Mouse (Mus musculus) thymus, postnatal 14 days (tissue): ENCODE data around the gene AI837181.
A peak's percentile ranks its signal among the peaks of the same experiment; 100 is the strongest.

ENCODE experiments used
- DNase-seq: peaks from one replicate; pipeline ENCODE4 v3.0.0; 2021

Gene AI837181

DNA sequence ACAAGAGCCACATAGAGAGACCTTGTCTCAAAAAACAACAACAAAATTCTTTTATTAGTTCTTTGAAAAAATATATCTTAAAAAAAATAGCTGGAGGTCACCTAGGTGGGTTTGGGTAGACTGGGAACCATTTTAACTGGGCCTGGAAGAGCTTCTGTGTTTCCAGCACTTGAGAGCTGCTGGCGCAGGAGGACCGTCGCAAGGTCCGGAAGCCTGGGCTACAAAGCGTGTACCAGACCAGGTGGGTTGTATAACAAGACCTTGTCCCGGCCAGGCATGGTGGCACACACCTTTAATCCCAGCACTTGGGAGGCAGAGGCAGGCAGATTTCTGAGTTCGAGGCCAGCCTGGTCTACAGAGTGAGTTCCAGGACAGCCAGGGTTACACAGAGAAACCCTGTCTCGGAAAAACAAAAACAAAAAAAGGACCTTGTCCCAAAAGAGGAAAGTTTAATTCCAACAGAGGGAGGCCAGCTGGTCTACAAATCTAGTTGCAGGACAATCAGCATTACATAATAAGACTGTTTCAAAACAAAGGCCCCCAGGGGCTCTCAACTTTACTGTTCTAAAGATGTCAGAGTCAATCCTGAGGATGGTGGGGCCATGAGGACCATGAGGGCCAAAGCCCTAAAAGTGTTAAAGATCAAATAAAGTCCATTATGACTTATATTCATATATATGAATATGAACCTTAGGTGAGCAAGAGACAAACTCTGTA is 6.0 kb upstream of the AI837181 start:
- DNase-seq, result no peak

DNA sequence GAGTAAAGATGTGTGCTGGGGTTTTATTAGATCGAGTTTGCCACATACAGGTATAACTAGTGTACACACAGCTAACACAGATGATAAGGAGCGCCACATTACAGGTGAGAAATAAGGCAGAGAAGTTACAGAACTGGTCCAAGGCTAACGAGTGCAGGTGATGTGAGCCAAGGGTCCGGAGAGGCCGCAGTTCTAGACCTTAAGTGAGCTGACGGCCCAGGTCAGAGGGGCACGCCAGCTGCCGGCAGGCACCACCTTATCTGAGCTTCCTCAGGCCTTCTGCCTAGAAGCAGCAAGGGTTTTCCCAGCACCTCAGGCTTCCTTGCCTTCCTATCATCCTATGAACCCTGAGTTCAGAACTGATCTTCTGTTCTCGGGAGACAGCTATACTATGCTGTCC is 5.3 kb upstream of the AI837181 start:
- no peak for DNase-seq

DNA sequence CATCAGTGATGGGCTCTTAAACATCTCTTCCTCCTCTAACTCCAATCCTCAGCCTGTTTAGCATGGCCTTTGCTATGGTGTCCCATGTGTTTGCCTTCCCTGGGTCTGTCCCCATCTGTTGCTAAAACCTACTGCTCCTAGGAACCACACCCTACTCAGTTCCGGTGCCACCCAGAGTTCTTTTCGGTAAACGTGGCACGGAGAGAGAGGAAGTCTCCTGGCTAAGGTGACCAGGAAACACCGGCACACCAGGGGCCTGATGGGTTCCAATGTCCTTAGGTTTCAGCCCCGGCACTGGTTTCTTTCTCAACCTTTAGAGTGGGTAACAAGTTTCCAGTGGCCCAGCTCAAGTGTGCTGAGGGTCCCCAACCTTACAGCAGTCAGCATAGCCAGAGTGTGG is 4.4 kb upstream of the AI837181 start:
- DNase-seq, result no peak

DNA sequence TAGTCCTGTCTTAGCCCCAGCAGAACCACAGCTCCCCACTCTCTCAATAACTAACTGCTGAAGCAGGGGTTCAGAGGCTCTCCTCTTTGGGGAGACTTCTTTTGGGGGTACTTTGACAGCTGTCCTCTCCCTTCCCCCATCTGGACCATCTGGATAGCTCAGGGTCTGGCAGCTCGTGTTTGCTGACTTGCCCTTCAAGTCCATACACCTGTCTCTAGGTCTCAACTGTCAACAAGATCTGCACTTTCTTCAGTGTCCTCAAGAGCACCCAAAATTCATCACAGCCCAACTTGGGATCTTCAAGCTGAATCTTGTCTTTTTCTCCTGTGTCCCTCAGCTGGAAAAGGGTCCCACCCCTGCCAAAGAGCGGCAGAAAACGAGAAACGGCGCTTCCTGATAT is 3.2 kb upstream of the AI837181 start:
- peak; percentile 46 for DNase-seq

DNA sequence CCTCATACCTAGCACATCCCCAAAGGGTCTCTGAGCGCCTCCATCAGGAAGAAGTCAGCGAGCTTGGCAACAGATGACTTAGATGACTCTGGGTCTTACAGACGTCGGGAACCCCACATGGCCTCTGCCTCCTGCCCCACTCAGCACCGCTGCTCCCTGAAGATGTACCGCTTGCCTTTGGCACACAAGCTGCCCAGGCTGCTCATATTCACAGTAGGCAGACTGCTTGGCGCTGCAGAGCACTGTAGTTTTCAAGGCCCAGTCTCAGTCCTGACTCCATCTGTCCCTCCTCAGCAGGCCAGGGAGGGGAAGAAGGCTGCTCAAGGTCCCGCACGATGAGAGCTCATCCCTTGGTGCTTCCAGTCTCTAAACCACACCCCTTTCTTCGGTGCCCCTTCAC is 2.7 kb upstream of the AI837181 start:
- DNase-seq, result peak; percentile 46

DNA sequence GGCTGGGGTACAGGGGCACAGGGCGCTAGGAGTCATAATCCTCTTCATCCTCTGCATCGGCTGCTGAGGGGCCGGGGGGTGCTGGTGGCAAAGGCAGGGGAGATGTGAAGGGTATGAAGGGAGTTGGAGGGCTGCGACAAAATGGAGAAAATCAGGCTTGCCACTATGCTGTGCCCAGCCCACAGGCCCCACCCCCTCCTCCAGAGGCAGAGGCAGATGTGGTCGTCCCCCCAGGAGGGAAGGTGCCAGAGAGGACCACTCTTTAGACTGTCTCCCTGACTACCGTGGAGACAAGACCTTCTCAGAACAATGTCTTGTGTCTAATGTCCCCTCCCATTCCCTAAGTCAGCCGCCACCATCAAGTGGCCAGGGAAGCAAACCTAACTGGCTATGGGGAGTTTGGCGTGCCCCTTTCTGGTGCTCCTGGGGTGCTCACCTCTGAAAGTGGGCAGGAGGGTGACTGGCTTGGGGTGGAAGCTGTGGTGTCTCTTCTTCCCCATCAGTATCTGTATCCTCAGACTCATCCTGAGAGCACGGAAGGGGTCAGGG is 2.0 kb upstream of the AI837181 start:
- DNase-seq, result peak; percentile 29

DNA sequence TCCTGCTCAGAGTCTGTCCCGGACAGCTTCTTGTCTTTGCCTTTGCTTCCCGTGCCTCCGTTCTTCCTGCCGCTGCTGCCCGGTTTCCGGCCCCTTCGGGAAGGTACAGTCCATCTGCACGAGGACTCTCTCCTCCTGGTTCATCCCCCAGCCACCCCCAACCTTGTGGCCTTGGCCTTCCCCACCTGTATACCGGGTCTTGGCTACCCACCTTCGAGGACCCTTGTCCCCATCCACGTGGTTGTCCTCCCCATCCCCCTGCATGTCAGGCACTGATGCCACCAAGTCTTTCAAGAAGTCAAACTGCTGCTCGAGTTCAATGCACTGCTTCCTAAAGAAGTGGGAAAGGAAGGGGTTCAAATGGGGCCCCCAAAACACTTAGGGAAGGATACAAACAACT is 1.4 kb upstream of the AI837181 start:
- peak; percentile 32 for DNase-seq

DNA sequence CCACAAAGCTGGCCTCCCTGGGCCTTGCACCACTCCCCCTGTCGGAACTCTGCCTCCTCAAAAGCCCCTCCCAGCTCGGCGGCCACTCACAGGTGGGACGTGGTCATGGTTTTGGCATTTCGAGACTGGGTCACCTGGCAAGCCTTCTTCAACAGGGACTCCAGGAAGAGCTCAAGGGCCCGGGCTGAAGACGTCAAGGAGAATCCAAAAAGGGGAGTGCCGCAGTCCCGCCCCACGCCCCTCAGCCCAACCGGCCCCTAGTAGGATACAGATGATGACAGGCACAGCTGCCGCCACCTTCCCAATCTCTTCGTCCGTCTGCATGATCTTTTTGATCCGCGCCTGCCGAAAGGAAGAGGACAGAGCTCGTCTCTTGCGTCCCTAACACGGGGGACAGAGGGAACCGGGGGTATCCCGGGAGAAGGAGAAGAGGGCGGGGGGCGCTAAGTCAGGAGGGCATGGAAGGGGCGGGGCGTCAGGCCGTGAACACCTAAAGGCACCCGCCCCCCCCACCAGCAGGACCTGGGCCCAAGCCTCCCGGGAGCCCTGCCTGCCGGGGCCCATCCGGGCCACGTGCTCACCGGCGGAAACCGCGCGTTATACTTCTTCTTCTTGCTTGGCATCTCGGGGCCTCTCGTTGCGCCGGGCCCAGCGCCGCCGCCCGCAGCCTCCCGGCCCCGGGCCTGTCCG is 707 bp upstream of the AI837181 start:
- peak; percentile 84 for DNase-seq

DNA sequence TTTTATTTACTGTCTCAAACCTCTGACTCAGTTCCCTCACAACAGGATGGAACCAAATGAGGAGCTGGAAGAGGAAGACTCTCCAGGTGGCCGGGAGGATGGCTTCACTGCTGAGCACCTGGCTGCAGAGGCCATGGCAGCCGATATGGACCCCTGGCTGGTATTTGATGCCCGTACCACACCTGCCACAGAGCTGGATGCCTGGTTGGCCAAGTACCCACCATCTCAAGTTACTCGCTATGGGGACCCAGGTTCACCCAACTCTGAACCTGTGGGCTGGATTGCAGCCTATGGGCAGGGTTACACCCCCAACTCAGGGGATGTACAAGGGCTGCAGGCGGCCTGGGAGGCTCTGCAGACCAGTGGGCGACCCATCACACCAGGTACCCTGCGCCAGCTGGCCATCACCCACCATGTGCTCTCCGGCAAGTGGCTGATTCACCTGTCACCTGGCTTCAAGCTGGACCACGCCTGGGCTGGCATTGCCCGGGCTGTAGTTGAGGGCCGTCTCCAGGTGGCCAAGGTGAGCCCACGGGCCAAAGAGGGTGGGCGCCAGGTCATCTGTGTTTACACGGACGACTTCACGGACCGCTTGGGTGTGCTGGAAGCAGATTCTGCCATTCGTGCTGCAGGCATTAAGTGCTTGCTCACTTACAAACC is 1.1 kb downstream of the AI837181 start:
- peak; percentile 30 for DNase-seq

DNA sequence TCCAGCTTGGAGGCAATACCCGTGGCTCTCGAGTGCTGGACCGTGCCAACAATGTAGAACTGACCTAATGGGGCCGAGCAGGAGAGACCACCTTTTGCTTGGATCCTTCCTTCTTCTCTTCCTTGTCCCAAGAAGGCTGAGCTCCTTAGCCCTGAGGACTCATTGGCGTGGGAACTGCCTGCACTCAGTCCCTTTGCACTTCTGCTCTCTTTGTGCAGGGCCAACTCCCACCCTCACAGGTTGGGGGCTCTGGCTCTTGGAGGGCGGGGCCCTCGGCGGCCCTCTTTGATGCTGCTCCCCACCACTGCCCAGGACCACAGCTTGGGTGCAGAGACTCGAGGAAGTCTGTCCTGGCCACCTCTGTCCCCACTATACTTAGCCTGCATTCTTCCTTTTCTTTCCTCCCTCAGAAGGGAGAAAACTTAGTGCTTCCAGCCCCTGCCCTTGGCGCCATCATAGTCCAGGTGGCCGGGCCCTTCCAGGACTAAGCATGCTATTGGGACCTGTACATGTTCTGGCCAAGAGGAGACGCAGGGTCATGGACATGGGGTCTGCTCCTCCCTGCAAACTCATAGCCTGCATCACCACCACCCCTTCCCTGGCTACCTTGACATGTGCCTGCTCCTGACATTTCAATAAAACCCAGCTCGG is 1.8 kb downstream of the AI837181 start:
- no peak for DNase-seq

DNA sequence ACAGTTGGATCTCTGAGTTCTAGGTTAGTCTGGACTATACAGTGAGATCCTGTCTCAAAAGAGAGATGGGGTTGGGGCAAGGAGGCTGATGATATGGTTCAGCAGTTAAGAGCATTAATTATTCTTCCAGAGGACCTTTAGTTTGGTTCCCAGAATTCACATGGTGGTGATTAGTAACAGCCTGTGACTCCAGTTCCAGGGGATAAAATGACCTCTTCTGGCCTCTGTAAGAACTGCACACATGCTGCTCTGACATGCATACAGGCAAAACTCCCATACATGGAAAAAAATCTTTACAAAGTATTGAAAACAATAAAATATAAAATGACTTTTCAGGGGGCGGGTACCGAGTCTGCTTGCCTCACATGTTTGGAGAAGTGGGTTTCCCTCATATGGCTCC is 3.1 kb downstream of the AI837181 start:
- peak; percentile 65 for DNase-seq

DNA sequence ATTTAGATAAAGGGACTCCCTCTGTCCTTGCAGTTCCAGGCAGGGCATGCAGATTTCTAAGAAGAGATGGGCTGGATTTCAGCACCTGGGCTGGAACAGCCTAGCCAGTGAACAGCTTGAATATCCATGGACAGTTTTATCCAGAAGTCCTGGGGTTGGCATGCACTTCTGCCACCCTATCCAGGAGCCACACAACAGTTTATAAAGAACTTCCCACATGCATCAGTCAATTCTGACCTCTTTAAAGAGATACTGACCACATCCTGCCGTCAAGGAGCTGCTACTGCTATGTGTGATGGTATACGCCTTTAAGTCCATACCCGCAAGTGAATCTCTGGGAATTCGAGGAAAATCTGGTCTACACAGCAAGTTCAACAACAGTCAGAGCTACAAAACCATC is 4.3 kb downstream of the AI837181 start:
- DNase-seq, result no peak

DNA sequence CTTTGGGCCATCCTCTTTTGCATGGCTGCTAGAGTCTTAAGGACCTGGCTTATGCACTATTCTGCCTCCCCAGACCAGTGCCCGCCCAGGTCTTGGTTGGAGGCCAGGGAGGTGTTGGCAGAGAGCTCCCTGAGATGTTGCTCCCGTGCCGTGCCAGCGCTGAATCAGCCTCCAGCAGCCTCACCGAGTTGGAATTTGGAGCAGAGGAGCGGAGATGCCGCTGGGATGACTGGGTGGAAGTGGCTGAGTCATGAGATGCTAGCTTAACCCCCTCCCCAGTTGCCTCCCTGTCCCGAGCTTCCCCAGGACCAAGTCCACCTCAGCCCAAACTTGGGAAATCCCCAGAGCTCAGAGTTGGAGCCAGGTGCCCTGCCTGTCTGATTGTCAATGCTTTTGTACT is 4.9 kb downstream of the AI837181 start:
- DNase-seq, result no peak

DNA sequence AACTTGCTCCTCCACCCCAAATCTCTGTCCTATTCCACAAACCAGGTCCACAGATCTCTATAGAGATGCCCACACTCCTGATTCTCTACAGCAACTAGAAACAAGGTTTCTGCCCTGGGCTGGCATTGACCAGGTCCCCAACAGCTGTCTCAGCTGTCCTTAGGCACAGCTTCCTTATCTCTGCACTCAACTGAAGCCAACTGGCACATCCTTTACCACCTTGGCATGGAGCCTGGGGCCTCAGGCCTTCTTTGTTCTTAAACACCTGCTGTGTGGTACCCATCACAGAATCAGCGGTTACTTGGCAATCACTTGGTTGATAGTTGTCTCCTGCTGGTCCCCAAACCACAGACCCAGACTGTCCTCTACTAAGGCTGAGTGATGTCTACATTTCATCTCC is 5.5 kb downstream of the AI837181 start:
- DNase-seq, result peak; percentile 37

DNA sequence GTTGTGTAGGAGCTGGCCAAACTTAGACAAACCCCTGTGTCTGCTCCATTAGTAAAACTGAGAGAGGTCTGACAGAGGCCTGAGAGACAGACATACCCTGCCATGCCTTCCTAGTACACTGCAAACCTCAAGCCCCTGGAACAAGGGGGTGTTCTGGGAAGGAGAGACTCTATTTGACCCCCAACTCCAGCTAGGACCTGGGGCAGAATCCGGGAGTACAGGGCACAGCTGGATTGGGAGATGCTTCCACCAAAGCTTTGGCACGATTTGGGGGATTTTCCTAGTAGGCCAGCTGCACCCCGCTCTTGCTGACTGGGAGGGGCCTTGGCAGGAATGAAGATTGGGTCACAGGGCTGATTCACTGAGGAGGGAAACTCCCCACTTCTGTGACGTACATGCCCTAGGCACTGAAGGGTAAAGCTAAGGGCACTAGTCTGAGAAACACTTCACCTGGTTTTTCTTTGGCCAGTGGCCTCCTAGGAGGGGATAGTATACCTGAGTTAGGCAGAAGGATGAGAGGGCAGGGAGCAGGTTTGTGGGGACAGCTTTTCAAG is 7.0 kb downstream of the AI837181 start:
- no peak for DNase-seq

DNA sequence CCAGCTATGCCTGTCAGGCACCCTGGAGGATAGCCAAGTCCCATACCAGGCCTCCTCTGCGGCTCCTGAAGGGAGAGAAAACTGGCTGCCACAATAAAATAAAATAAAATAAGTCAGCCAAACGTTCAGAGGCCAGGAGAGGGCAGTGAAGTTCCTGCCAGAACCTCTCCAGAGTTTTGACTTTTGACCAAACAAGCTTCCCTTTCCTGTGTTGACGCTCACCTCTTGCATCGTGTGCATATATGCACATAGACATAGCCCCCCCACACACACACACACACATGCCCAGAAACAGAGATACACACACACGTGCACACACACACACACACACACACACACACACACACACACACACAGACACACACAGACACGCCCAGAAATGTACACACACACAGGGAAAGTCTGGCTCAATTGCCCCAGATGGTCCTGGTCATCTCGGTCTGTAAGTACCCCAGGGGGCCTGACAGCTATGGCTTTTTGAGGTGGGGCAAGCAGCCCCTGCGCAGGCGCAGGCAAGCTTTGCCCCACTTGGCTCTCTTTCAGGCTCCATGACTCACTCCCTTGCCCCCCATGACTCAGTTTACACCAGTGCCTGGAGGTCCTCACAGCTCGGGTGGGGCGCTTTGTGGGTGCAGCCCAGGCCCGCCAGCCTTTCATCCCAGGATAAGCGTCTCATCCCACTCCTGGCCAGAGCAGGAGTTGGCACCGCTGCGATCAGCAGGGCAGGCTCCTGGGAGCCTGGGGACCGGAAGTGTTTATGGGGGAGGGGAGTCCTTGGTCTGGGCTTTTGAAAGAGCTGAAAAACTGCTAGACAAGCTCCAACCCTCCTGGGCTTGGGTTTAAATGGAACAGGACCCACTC is 8.3 kb downstream of the AI837181 start:
- peak; percentile 81 for DNase-seq

DNA sequence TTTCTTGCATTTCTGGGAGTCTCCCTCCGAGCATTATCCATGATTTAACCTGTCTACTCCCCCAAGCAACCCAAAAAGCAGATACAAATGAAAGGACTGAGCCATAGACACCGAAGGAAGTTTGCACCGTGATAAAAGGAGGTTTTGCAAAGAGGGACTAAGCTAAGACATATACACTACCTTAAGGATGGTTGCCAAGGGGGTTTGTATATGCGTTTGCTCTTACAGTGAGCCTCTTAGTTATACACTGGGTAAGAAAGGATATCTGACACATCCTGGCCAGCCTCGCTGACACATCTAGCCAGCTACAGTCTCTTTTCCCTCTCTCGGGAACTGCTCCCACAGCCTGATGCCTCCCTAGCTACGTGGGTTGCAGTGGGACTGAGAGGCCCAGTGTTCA is 9.0 kb downstream of the AI837181 start:
- DNase-seq, result no peak

DNA sequence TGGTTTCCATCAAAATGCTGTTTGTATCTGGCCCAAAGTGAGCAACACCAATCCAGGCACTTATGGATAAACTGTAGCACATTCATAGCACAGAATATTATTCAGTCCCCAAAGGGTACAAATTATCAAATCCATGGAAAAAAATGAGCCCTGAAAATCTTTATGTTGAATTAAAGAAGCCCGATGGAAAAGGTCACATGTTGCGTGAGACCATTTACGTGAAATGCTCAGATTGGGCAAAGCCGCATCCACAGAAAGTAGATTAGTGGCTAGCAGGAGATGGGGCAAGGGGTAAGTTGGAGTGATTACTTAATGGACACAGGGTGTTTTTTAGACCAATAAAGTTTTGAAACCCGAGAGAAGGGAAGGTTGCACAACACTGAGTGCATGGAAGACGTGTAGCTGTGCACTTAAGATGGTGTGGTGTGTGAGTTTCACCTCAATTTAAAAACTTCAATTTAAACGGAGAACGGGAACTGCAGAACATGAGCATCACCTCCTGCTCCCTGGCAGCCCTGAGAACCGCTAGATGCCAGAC is 19.5 kb downstream of the AI837181 start:
- no peak for DNase-seq

DNA sequence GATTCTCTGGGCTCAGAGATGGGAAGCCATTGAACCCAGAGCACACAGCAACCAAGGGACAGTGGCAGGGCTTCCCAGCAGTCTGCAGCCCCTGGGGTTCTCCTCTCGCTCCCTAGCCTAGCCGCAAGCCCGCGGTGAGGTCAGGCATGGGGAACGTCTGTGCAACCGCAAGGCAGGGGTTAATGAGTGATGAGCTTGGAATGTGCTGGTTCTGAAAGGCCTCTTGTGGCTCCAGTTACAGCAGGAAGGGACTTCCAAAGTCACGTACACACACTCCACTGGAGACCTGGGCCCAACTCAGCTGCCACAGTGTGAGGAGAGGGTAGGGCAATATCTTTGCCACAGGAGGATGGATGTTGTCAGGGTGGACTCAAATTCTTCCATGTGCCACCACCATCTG is 20.0 kb downstream of the AI837181 start:
- DNase-seq, result no peak

DNA sequence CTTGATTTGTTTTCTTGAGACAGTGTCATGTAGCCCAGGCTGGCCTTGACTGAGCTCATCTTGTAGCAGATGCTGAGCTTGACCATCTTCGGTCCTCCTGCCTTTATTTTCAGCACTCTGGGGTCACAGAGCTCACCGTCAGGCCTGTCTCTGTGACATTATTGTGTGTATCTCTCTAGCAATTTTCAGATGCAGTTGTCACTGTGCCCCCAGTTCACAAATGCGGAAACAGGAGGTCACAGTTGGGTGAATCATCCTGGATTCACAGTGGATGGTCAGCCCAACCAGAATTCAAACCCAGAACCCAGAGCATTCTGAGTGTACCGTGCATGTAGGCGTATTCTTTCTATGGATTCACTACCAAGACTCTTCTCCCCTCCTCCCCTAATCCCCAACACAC is 20.8 kb downstream of the AI837181 start:
- DNase-seq, result no peak

DNA sequence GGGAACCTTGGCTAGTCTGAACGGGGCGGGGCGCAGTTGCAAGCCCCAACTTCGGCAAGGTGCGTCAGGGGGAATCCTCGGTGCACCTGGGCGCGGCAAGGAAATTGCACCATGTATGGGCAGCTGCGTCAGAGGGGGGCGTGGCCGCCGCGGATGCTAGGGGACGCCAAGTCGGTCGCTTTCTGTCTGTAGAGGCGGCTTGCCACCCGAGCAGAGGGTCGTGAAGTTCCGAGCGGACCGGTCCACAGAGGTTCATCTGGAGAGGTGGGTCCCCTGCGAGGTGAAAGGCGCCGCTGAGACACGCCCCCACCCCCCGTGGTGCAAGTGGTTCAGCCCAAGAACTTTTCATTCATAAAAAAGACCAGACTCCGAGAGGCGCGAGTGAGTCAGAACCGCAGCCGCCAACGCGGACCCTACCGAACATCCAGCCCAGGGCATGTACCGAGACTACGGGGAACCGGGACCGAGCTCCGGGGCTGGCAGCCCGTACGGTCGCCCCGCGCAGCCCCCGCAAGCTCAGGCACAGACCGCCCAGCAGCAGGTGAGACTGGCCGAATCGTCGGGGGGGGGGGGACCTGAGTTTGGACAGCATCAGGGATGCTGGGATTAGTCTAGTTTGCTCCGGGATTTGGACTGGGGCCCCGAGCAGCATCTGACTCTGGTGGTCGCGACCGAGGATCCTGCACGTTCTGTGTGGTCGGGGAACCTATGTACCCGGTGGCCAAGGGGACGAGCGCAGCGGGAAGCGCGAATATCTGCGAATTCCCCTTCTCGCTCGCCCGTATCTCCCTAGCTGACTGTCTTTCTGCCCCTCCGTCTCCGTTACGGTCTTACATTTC is 22.8 kb downstream of the AI837181 start, which contains the start of gene Fosl1:
TSS of gene Fosl1 (plus strand) at position 33 of the 839 bp plus-strand sequence.
- peak; percentile 90 for DNase-seq
